Mouse (Mus musculus) activated CD4-positive, CD25-positive, alpha-beta regulatory T cell (primary cell): ENCODE measurements around the gene Vmn1r168. TPM values are rescaled to one million over a fixed set of nuclear protein-coding genes. Genes with fewer than 3 reads are reported as not detected.

ENCODE experiments used
- polyA plus RNA-seq, 2 experiments: library from polyadenylated mRNA; unstranded; fragments of 100-300 nt; shearing (Covaris generic); gene quantifications; one replicate each; pipeline ENCODE4 v1.2.1; 2017

The Vmn1r168 gene
- not detected for polyA plus RNA-seq

GRCm38 (mm10) chr7:23539432-23539831, at the start of gene Vmn1r168:
Gene Vmn1r168, plus strand, starts transcription at chr7:23539732.

GRCm38 (mm10) chr7:23507106-23507505, 32.4 kb upstream of the Vmn1r168 start, which contains the start of gene Vmn1r167:
Gene Vmn1r167, minus strand, starts transcription at chr7:23507206.

GRCm38 (mm10) chr7:23575226-23575625, 35.7 kb downstream of the Vmn1r168 start, which contains the start of gene Vmn1r169:
Gene Vmn1r169, plus strand, starts transcription at chr7:23575526.

Other genes with a start within 250 kb of the Vmn1r168 start
- not detected for gene Nlrp4e, start 238.5 kb upstream of the Vmn1r168 start, polyA plus RNA-seq
- not detected for gene Nlrp5, start 153.8 kb upstream of the Vmn1r168 start, polyA plus RNA-seq
- gene Vmn1r167, start 32.5 kb upstream of the Vmn1r168 start, polyA plus RNA-seq, result not detected
- gene Vmn1r169, start 35.8 kb downstream of the Vmn1r168 start, polyA plus RNA-seq, result under 1 TPM in 1 of 2 experiments, not detected in 1; 0.12 TPM
- gene Vmn1r170, start 66.4 kb downstream of the Vmn1r168 start, polyA plus RNA-seq, result not detected
- not detected for gene Vmn1r171, start 91.0 kb downstream of the Vmn1r168 start, polyA plus RNA-seq
- not detected for gene Vmn1r172, start 118.6 kb downstream of the Vmn1r168 start, polyA plus RNA-seq
- not detected for gene Vmn1r173, start 161.0 kb downstream of the Vmn1r168 start, polyA plus RNA-seq
- under 1 TPM in 1 of 2 experiments, not detected in 1; 0.15 TPM for gene Vmn1r174, start 212.5 kb downstream of the Vmn1r168 start, polyA plus RNA-seq